Comparison of ENCODE assay signal across 10 mouse cellular contexts in the genomic region with DNA sequence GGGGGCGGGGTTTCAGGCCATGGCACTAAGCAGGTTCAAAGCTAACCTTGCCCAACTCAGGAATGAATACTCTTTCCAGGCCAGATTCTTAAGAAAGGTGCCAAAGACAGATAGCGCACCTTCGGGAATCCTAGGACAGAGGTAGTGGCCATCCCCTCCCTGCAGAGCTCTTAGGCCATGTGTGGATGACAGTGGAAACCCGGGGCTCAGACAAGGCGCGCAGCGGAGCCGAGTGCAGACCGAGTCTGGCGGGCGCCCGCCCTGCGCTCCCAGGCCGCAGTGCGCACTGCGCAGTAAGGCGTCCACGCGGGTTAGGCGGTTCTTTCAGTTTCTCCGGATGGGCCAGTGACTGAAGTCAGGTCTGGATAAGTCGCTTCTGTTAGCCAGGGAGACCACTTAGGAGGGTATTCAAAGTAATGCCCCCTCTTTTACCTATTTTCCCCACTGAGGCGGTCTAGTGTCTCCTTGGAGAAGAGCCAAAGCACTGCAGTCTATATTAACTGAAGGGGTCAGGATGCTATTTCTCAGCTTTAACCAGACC. TPM values are rescaled to one million over a fixed set of nuclear protein-coding genes. Genes with fewer than 3 reads are reported as not detected.
DNase-seq lines count a peak whose midpoint lies in the region; ATAC-seq lines count a peak whose summit lies in the region.
"Had no signal": no experiment of that assay in that cellular context is flagged by ENCODE, and none has a peak within 500 bp of the region (broad histone marks: within the 10 kb centered on the region; RNA-seq: fewer than 3 reads in every experiment).

No protein-coding gene starts in this region.

- ATAC-seq in lung, embryonic 15.5 days (ENCODE audit: borderline replicate concordance, extremely low read depth, low FRiP score, low TSS enrichment), result peak; percentile 33; the same call in 1 of the 2 replicates
- peak; percentile 13; the same call in 1 of the 2 replicates for ATAC-seq in forebrain, embryonic 11.5 days (replicated peaks; ENCODE audit: low FRiP score)
- no peak for ATAC-seq in limb, embryonic 15.5 days (ENCODE audit: insufficient number of reproducible peaks, low FRiP score, low TSS enrichment, low read depth)

- H3K9me3 ChIP-seq in lung, embryonic 15.5 days, result no peaks in the 10 kb centered on the region
- H3K9me3 ChIP-seq in forebrain, embryonic 11.5 days (ENCODE audit: control insufficient read depth, low read length), result no peaks in the 10 kb centered on the region
- H3K9me3 ChIP-seq in limb, embryonic 15.5 days, result no peaks in the 10 kb centered on the region

- 23% methylated on average over 23 of the region's 23 CpGs for WGBS in lung, embryonic 15.5 days
- 24% methylated on average over 22 of the region's 23 CpGs for WGBS in forebrain, embryonic 11.5 days
- 32% methylated on average over 23 of the region's 23 CpGs for WGBS in limb, embryonic 15.5 days

- H3K36me3 ChIP-seq in lung, embryonic 15.5 days, result no peaks in the 10 kb centered on the region
- no peaks in the 10 kb centered on the region for H3K36me3 ChIP-seq in forebrain, embryonic 11.5 days (ENCODE audit: control insufficient read depth, insufficient read depth, low read length)
- no peaks in the 10 kb centered on the region for H3K36me3 ChIP-seq in limb, embryonic 15.5 days

- peak overlapping the region; percentile 62 for H3K4me2 ChIP-seq in lung, embryonic 15.5 days
- H3K4me2 ChIP-seq in forebrain, embryonic 11.5 days (ENCODE audit: low read depth, low read length, severe bottlenecking), result peak overlapping the region; percentile 42; the same call in 1 of the 2 replicates
- peak overlapping the region; percentile 87 for H3K4me2 ChIP-seq in limb, embryonic 15.5 days

- H3K27ac ChIP-seq in lung, embryonic 15.5 days, result no peak overlapping the region
- H3K27ac ChIP-seq in forebrain, embryonic 11.5 days (ENCODE audit: low read depth, low read length), result no peak overlapping the region
- no peak overlapping the region for H3K27ac ChIP-seq in limb, embryonic 15.5 days

- H3K9ac ChIP-seq in lung, embryonic 15.5 days, result no peak overlapping the region
- H3K9ac ChIP-seq in forebrain, embryonic 11.5 days (ENCODE audit: low read length), result no peak overlapping the region
- H3K9ac ChIP-seq in limb, embryonic 15.5 days, result no peak overlapping the region

- H3K4me1 ChIP-seq in lung, embryonic 15.5 days, result peaks cover 14% of the 10 kb centered on the region
- peaks cover 3% of the 10 kb centered on the region; the same call in 1 of the 2 replicates for H3K4me1 ChIP-seq in forebrain, embryonic 11.5 days (replicated peaks; ENCODE audit: control insufficient read depth, insufficient read depth, low read length)
- peaks cover 20% of the 10 kb centered on the region for H3K4me1 ChIP-seq in limb, embryonic 15.5 days

- peaks cover 46% of the 10 kb centered on the region for H3K27me3 ChIP-seq in lung, embryonic 15.5 days
- peaks cover 7% of the 10 kb centered on the region; the same call in 1 of the 2 replicates for H3K27me3 ChIP-seq in forebrain, embryonic 11.5 days (ENCODE audit: control insufficient read depth, insufficient read depth, low read length)
- H3K27me3 ChIP-seq in limb, embryonic 15.5 days, result peaks cover 28% of the 10 kb centered on the region

- H3K4me3 ChIP-seq in lung, embryonic 15.5 days, result peak overlapping the region; percentile 24
- H3K4me3 ChIP-seq in forebrain, embryonic 11.5 days (ENCODE audit: low read depth, low read length), result peak overlapping the region; percentile 12; the same call in 1 of the 2 replicates
- peak overlapping the region; percentile 46 for H3K4me3 ChIP-seq in limb, embryonic 15.5 days

- DNase-seq in adrenal gland, adult (ENCODE audit: inconsistent age in 2 of 2, low spot score in 1 of 2), result peak; percentile 40 to 74
- DNase-seq in adrenal gland, adult 8-10 months, result no peak
- no peak for DNase-seq in lung, adult 18-20 months
- DNase-seq in forebrain, embryonic 11.5 days (ENCODE audit: low spot score), result peak; percentile 54
- DNase-seq in ovary, adult 18-20 months (ENCODE audit: low spot score), result no peak
- no peak for DNase-seq in Muller cell, postnatal 12 days (ENCODE audit: inconsistent ontology term)

RNA-seq across cellular contexts. Expression of a gene that starts 1.6 kb away (rescaled TPM):
- 10 to 100 TPM; 52.9 to 74.7 (median 58.7) TPM for total RNA-seq in adrenal gland, adult 8-10 months (2022)
- polyA plus RNA-seq in lung, embryonic 15.5 days (2015; fragmentation: Nextera tagmentation; extraction: Ambion mirVana), result 4.1 and 5.9 TPM in 2 replicates
- polyA plus RNA-seq in forebrain, embryonic 11.5 days (2014; fragmentation: Nextera tagmentation; extraction: Ambion mirVana), result 0.51 and 0.99 TPM in 2 replicates
- polyA plus RNA-seq in limb, embryonic 15.5 days (2015; fragmentation: Nextera tagmentation; extraction: Ambion mirVana), result 1.3 and 1.4 TPM in 2 replicates
- total RNA-seq: liver, adult 2 months had no signal
- polyA plus RNA-seq: liver, adult 2 months; testis, adult 2 months had no signal

RNA-seq across cellular contexts. Expression of a gene that starts 17.9 kb away (rescaled TPM):
- total RNA-seq in adrenal gland, adult 8-10 months (2022), result under 1 TPM in 2 of 4 experiments, not detected in 2; 0.17 to 0.34 TPM
- 0.43 and 0.46 TPM in 2 replicates for polyA plus RNA-seq in lung, embryonic 15.5 days (2015; fragmentation: Nextera tagmentation; extraction: Ambion mirVana)
- 0.11 and 0.24 TPM in 2 replicates for polyA plus RNA-seq in forebrain, embryonic 11.5 days (2014; fragmentation: Nextera tagmentation; extraction: Ambion mirVana)
- 0.20 and 0.24 TPM in 2 replicates for polyA plus RNA-seq in limb, embryonic 15.5 days (2015; fragmentation: Nextera tagmentation; extraction: Ambion mirVana)
- total RNA-seq: liver, adult 2 months had no signal
- polyA plus RNA-seq: liver, adult 2 months had no signal

Comparison
In these comparisons a context has a peak if more than half of its experiments do, and no peak if none do; other contexts are left out.
1. DNase-seq: peak in adrenal gland, adult (2 of 2) and forebrain, embryonic 11.5 days (single experiment); none in adrenal gland, adult 8-10 months (single experiment), lung, adult 18-20 months (0 of 2), ovary, adult 18-20 months (single experiment) and Muller cell, postnatal 12 days (single experiment).
2. Peak in every context shown above with its lines, with median percentiles within 50 percentile points of each other: H3K4me2 ChIP-seq and H3K4me3 ChIP-seq.